Comparison of ENCODE assay signal across 8 mouse cellular contexts in genomic region chr7:80192226-80193061, GRCm38 (mm10). TPM values are rescaled to one million over a fixed set of nuclear protein-coding genes. Genes with fewer than 3 reads are reported as not detected.
DNase-seq lines count a peak whose midpoint lies in the region; ATAC-seq lines count a peak whose summit lies in the region.

No protein-coding gene starts in this region.

- H3K4me2 ChIP-seq in forebrain, embryonic 12.5 days, result peak overlapping the region; percentile 50

- DNase-seq in CD4-positive, CD25-positive, alpha-beta regulatory T cell, adult 2 months (ENCODE audit: low read depth, low spot score), result peak; percentile 89
- DNase-seq in adrenal gland, postnatal 14 days, result peak; percentile 94
- peak; percentile 75 to 79 for DNase-seq in heart, postnatal 36 days
- peak; percentile 73 for DNase-seq in layer of hippocampus, adult 9-11 months
- DNase-seq in lung, postnatal 25 days (ENCODE audit: low spot score), result peak; percentile 89
- DNase-seq in retina, embryonic 14.5 days (ENCODE audit: low spot score), result peak; percentile 90
- peak; percentile 89 to 92 for DNase-seq in thymus, postnatal 36 days

- no peaks in the 10 kb centered on the region for H3K27me3 ChIP-seq in forebrain, embryonic 12.5 days

- peak overlapping the region; percentile 94 for H3K27ac ChIP-seq in forebrain, embryonic 12.5 days

- H3K4me1 ChIP-seq in forebrain, embryonic 12.5 days, result peaks cover 68% of the 10 kb centered on the region

- intact Hi-C loops in heart, postnatal 36 days (cut with DNase I), result no loop called here

- no peaks in the 10 kb centered on the region for H3K36me3 ChIP-seq in forebrain, embryonic 12.5 days (replicated peaks)

- peak; percentile 89 for ATAC-seq in forebrain, embryonic 12.5 days (ENCODE audit: low FRiP score)

- no peaks in the 10 kb centered on the region for H3K9me3 ChIP-seq in forebrain, embryonic 12.5 days

- H3K4me3 ChIP-seq in forebrain, embryonic 12.5 days (replicated peaks), result peak overlapping the region; percentile 20

- 10% methylated on average over 16 of the region's 16 CpGs for WGBS in forebrain, embryonic 12.5 days

- H3K9ac ChIP-seq in forebrain, embryonic 12.5 days, result peak overlapping the region; percentile 38

RNA-seq across cellular contexts. Expression of gene Sema4b, which starts 5.8 kb away (rescaled TPM):
- total RNA-seq in adrenal gland, postnatal 14 days (2021), result 46.9 and 57.0 TPM in 2 replicates
- 16.7 and 19.4 TPM in 2 replicates for polyA plus RNA-seq in forebrain, embryonic 12.5 days (2016; fragmentation: Nextera tagmentation; extraction: Ambion mirVana)
- 10 to 100 TPM; 12.1 to 12.4 TPM for total RNA-seq in heart, postnatal 36 days (2021)

RNA-seq across cellular contexts. Expression of gene Cib1, which starts 40.2 kb away (rescaled TPM):
- 52.9 and 59.6 TPM in 2 replicates for total RNA-seq in adrenal gland, postnatal 14 days (2021)
- polyA plus RNA-seq in forebrain, embryonic 12.5 days (2016; fragmentation: Nextera tagmentation; extraction: Ambion mirVana), result 34.7 and 41.6 TPM in 2 replicates
- 10 to 100 TPM; 15.6 to 16.3 TPM for total RNA-seq in heart, postnatal 36 days (2021)

RNA-seq across cellular contexts. Expression of gene Gdpgp1, which starts 40.2 kb away (rescaled TPM):
- total RNA-seq in adrenal gland, postnatal 14 days (2021), result 2.7 and 3.9 TPM in 2 replicates
- 4.2 and 4.8 TPM in 2 replicates for polyA plus RNA-seq in forebrain, embryonic 12.5 days (2016; fragmentation: Nextera tagmentation; extraction: Ambion mirVana)
- total RNA-seq in heart, postnatal 36 days (2021), result 1 to 10 TPM; 1.5 to 1.8 TPM

RNA-seq across cellular contexts. Expression of gene Ttll13, which starts 53.7 kb away (rescaled TPM):
- total RNA-seq in adrenal gland, postnatal 14 days (2021), result 0.83 and 1.0 TPM in 2 replicates
- 1.1 and 1.3 TPM in 2 replicates for polyA plus RNA-seq in forebrain, embryonic 12.5 days (2016; fragmentation: Nextera tagmentation; extraction: Ambion mirVana)
- total RNA-seq in heart, postnatal 36 days (2021), result under 1 TPM; 0.14 to 0.53 TPM

Comparison
In these comparisons a context has a peak if more than half of its experiments do, and no peak if none do; other contexts are left out.
1. Peak in every context shown above with its lines: DNase-seq, ATAC-seq, H3K4me3 ChIP-seq and H3K27ac ChIP-seq.